Mouse (Mus musculus) olfactory bulb, adult 2 months (tissue): Measurements from ENCODE around the gene Hectd1. TPM values are rescaled to one million over a fixed set of nuclear protein-coding genes. Genes with fewer than 3 reads are reported as not detected.
A peak's percentile ranks its signal among the peaks of the same experiment; 100 is the strongest.

Experiments used
- H3K27ac ChIP-seq: fragments of 200-500 bp; 2 replicates; pipeline ENCODE4 v1.5.1; 2012; ENCODE audit warnings: low read depth, low read length; ENCODE audit not compliant: insufficient read depth
- H3K4me1 ChIP-seq: fragments of 200-500 bp; 2 replicates; pipeline ENCODE4 v1.6.1; 2012; ENCODE audit warnings: low read length; ENCODE audit not compliant: control insufficient read depth, insufficient read depth
- H3K4me3 ChIP-seq: fragments of 200-500 bp; 2 replicates; pipeline ENCODE4 v1.5.1; 2012; ENCODE audit warnings: mild to moderate bottlenecking, low read depth, low read length, moderate library complexity; ENCODE audit not compliant: insufficient read depth
- CTCF ChIP-seq: fragments of 200-500 bp; IDR thresholded peaks from 2 replicates; pipeline ENCODE4 v1.5.1; 2012; ENCODE audit warnings: low read depth, mild to moderate bottlenecking, low read length, moderate library complexity; ENCODE audit not compliant: insufficient read depth
- POLR2A ChIP-seq: fragments of 200-500 bp; IDR thresholded peaks from 2 replicates; pipeline ENCODE4 v1.6.1; 2012; ENCODE audit warnings: mild to moderate bottlenecking, low read depth, low read length, moderate library complexity; ENCODE audit not compliant: insufficient read depth
- WGBS: fragments of 180-500 bp; shearing (Covaris S2); methylation state at CpG from one replicate; pipeline ENCODE4 v1.1.7; 2018; 5-methylcytosine and 5-hydroxymethylcytosine counted together
- polyA plus RNA-seq: library from polyadenylated mRNA; stranded (reverse); fragments of >200 nt; gene quantifications from 2 replicates; pipeline ENCODE4 v1.2.4, GENCODE M21; 2012; ENCODE audit warnings: low replicate concordance; ENCODE audit not compliant: missing spikeins, insufficient read depth, insufficient read length

Gene Hectd1
- 50.8 TPM in 1 of 2 replicates, not detected in the other for polyA plus RNA-seq

DNA sequence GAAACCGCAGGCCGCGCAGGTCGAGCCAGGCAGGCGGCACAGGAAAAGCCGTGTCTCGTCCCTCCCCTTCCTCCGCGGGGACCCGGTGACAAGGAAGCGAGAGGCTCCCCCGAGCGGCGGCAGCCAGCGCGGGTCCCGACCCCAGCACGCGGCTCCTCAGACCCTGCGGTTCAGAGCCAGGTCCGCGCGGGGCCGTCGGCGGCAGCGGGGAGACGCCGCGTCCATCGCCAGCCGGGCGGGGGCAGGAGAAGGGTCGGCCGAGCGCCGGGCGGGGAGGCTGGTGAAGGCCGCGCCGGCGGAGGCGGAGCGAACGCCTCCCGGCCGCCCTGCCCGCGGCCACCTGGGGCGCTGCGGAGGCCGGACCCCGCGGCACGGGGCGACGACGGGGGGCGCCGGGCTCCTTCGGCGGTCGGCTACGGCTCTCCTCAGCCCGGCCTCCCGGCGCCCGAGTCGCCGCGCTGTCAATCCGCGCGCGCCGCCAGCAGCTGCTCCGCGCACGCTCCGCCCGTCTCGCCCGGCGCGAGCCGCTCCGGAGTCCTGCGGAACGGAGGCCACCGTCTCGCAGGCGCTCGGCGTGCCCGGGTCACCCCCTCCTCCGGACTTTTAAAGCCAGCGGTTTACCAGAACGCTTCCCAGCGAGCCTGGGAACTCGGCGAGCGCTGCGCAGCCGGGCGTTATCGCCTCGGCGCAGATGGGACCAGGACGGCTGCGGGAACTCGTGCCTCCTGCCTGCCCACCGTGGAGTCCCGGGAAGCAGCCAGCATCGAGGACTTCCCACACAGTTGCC lies at the start of gene Hectd1:
Hectd1 (minus strand) TSS at position 247 of the 787 bp plus-strand sequence.
- 1% methylated on average over 114 of the region's 114 CpGs for WGBS
- Histone ChIP-seq H3K27ac (peak within 1 kb of the TSS; percentile 90), H3K4me3 (peak within 1 kb of the TSS; percentile 80), H3K4me1 (0 out of 2 replicates have a peak, but pooled peaks cover 2% of the 10 kb centered on the region)
- peak; percentile 44; the same call in 1 of the 2 replicates for TF ChIP-seq POLR2A
- no peak; the same call in 1 of the 2 replicates for TF ChIP-seq CTCF

DNA sequence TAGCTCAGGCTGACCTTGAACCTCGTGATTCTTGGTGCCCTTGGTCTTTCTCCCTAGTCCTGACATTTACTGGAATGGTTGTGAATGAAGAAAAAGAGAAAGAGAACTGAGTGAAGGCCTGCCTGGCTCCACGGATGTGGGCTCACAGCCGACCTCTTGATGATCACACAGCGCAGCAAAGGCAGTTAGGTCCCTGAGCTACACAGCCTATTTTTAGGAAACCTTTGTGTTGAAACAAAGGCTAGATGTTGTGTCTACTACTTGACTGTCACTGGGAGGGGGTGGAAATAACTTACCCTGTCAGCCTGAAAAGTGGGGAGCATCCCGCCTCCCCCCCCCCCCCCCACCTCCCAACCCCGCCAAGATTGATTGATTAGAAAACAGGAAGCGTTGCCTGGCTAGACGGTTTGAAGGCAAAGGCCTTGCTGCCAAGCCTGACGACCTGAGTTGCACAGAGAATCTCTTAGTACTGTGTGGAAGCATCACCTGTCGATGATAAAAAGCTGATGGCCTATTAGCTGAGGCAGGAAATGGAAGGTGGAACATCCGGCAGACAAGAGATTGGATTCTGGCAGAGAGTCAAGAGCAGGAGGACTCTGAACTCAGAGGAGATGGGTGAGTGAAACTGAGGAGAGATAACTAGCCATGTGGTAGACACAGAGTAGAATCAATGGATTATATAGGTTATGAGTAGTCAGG lies 42.3 kb upstream of the Hectd1 start:
- Histone ChIP-seq H3K4me1 (no peaks in the 10 kb centered on the region), H3K27ac (no peak overlapping the region), H3K4me3 (no peak overlapping the region)
- no peak for TF ChIP-seq CTCF
- 73% methylated on average over 11 of the region's 11 CpGs for WGBS

DNA sequence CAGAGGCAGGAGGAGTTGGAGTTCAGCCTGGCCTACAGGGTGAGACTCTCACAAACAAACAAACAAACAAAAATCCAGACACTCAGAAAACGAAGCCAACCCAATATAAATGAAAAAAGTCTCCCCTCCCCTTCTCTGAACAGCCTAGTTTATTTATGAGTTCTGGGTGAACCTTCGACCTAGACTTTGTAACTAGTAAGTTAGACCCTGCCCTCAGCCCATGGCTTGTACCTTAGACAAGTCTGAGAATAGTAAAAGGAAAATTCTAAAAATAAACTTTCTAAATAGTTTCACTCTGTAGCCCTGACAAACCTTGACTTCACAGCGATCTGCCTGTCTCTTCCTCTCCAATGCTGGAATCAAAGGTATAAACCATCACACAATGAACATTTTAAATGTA lies 40.2 kb upstream of the Hectd1 start:
- WGBS, result 87% methylated on average over 3 of the region's 3 CpGs
- Histone ChIP-seq H3K27ac (no peak overlapping the region), H3K4me3 (no peak overlapping the region), H3K4me1 (peaks cover 8% of the 10 kb centered on the region)
- TF ChIP-seq CTCF, result no peak
- no peak for TF ChIP-seq POLR2A

DNA sequence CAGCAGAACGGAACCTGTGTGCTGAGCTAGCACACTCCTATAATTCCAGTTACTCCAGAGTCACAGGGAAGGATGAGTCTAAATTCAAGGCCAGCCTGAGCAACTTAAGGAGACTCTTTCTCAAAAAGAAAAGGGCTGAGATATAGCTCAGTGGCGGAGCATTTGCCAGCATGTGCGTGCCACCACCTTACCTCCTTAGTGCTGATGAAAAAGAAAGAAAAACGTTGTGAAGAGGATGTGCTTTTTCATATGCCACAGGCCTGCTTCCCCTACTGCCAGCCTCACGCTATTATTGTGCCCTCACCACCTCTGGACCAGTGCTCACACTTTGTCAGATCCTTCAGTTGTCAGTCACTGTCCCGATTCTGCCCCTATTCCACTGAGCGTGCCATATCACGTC lies 37.7 kb upstream of the Hectd1 start:
- Histone ChIP-seq H3K4me1 (peaks cover 8% of the 10 kb centered on the region), H3K27ac (no peak overlapping the region), H3K4me3 (no peak overlapping the region)
- 89% methylated on average over 8 of the region's 8 CpGs for WGBS
- TF ChIP-seq CTCF (no peak), POLR2A (no peak)

DNA sequence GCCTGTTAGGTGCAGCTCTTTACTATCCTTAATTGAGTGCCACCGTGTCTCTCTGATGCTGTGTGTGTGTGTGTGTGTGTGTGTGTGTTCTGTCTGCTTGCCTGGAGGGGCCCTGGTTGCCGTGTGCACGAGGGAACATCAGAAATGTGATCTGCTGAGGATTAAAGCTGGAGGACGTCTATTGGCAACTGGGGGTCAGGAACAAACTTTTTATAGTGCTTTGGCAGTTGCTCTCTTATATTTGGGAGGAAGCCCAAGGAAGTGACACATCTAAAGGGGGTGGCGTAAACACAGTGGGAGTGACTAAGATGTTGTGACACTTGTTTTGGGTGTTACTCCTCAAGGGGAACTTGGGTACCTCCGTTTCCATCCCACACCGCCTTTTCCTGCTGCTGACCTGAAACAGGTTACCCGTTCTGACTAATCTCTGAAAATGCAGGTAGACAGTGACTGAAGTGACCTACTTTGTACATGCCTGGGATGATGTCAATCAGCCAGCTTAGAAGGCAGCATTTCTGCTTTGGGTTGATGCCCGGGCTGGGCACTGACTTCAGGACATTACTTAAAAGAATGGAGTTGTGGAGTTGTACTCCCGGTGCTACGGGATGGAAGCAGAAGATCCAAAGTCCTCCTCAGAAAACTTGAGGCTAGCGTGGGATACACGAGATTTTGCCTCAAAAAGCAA lies 37.0 kb upstream of the Hectd1 start:
- TF ChIP-seq CTCF, result no peak
- no peak for TF ChIP-seq POLR2A
- no peak overlapping the region for H3K4me3 ChIP-seq
- WGBS, result 43% methylated on average over 13 of the region's 13 CpGs
- H3K27ac ChIP-seq, result peak overlapping the region; percentile 41; the same call in 1 of the 2 replicates
- peaks cover 8% of the 10 kb centered on the region for H3K4me1 ChIP-seq

DNA sequence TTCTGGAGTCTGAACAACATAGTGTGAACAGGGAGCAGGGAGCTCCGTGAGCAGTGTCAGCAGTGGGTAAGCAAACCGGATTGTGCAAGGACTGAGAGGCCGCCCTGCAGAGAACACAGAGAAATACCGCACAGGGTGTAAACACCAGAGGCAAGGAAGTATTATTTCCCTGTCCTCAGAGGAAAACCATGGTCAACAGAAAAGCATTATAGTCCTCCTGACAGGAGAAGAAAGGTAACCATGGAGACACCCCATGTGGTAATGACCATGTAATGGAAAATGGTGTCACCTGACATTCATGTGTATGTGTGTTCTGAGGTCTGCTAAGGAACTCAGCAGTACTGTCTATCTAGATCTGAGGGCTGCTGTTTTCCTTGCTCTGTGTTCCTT lies 36.4 kb upstream of the Hectd1 start:
- peak overlapping the region; percentile 41; the same call in 1 of the 2 replicates for H3K27ac ChIP-seq
- peaks cover 8% of the 10 kb centered on the region for H3K4me1 ChIP-seq
- no peak for TF ChIP-seq CTCF
- no peak for TF ChIP-seq POLR2A
- H3K4me3 ChIP-seq, result no peak overlapping the region
- 42% methylated on average over 4 of the region's 4 CpGs for WGBS

DNA sequence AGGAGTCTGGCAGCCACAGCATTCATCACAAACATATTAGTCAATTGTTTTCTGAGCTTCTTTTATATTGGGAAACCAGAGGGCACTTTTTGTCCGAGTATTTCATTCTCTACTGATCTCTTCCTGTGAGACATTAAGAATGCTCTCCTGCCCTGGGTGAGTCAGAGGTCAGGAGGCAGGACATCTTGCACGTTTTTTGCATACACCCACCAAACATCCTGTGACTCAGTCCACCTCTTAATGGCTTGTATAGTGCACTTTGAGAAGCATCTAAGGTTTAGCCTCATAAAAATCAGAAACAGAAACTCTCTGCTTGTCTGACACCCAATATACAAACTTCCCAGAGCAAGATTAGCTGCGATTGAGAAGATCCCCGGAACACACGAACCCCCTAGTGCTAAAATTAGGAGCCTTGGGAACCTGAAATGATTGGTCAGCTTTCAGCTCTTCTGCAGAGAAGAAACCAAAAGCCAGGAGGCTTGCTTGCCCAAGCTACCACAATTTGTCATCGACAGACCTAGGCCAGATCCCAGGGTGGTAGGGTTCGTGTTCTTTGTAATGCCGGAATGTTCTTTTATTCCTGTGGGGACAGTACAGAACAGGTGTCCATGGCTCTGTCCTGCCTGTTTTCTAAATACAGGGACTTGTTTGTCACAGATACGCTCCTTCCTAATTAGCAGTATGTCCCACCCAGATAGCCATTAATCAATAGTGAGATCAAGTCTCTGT lies 35.9 kb upstream of the Hectd1 start:
- 0 out of 2 replicates have a peak overlapping the region, but pooled peaks have one; percentile 20 for H3K27ac ChIP-seq
- TF ChIP-seq CTCF, result no peak
- no peak for TF ChIP-seq POLR2A
- WGBS, result 42% methylated on average over 9 of the region's 9 CpGs
- no peak overlapping the region for H3K4me3 ChIP-seq
- peaks cover 8% of the 10 kb centered on the region for H3K4me1 ChIP-seq

DNA sequence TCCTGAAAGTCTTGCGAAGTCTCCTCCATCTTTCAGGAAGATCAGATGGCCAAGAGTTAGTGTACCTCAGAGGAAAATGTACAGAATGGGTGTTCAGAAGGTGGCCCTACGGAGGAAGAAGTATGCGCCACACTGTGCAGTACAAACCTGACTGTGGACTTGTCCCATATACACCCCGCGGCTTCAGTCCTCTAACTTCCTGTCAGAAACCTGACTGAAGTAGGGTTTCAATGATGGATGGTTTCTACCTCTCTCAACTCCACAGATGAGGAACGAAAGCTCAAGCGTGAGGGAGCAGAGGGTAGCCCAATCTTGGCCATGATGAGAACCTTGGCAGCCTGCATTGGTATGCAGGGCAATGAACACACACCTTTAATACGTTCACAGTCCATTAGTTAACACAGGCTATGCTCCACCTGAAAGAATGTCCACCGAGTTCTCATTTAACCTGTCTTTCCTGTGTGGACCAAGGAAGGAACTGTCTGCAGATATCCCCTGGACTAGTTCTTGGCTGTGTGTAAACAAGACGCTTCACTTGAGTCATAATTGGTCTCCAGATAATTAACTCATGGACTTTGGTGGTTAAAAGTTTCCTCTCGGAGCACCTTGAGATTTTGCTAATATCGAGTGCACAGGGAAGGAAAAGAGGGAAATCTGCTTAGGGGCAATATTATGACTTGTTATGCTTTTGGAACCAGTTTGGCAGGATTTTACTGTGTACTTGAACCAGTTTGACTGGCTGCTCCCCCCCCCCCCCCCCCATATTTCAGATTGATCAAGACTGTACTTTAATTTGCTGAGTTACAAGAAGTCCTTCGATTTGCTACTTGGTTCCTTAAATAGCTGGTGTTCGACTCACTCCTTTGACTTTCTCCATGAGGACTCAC lies 34.0 kb upstream of the Hectd1 start:
- Histone ChIP-seq H3K4me3 (no peak overlapping the region), H3K27ac (no peak overlapping the region), H3K4me1 (peaks cover 8% of the 10 kb centered on the region)
- TF ChIP-seq POLR2A, result no peak
- TF ChIP-seq CTCF, result no peak
- 91% methylated on average over 14 of the region's 14 CpGs for WGBS
